Mouse (Mus musculus): ENCODE measurements around the gene B430306N03Rik. TPM values are rescaled to one million over a fixed set of nuclear protein-coding genes. Genes with fewer than 3 reads are reported as not detected.

The B430306N03Rik gene
- total RNA-seq (2023) = 4.7 TPM

GRCm38 (mm10) chr17:48315905-48316579, at the start of gene B430306N03Rik:
Gene B430306N03Rik (plus strand): TSS chr17:48316141.

GRCm38 (mm10) chr17:48299203-48299602, 16.7 kb upstream of the B430306N03Rik start, which contains the start of gene Treml2:
Gene Treml2 (plus strand): TSS chr17:48299498.

GRCm38 (mm10) chr17:48346231-48346630, 30.3 kb downstream of the B430306N03Rik start, which contains the start of gene Trem2:
Gene Trem2 (plus strand): TSS chr17:48346401.

GRCm38 (mm10) chr17:48359616-48360015, 43.7 kb downstream of the B430306N03Rik start, which contains the start of gene Treml1:
Gene Treml1 (plus strand): TSS chr17:48359916.

Other genes with a start within 250 kb of the B430306N03Rik start
- gene 1700067P10Rik, start 226.8 kb upstream of the B430306N03Rik start, total RNA-seq (2023) = not detected
- not detected for gene 9830107B12Rik, start 169.9 kb upstream of the B430306N03Rik start, total RNA-seq (2023)
- 0.73 TPM for gene A530064D06Rik, start 148.9 kb upstream of the B430306N03Rik start, total RNA-seq (2023)
- 1.5 TPM for gene Trem1, start 83.4 kb upstream of the B430306N03Rik start, total RNA-seq (2023)
- gene Trem3, start 68.4 kb upstream of the B430306N03Rik start, total RNA-seq (2023) = not detected
- gene Treml4, start 51.8 kb upstream of the B430306N03Rik start, total RNA-seq (2023) = 4.2 TPM
- 87.7 TPM for gene Treml2, start 16.6 kb upstream of the B430306N03Rik start, total RNA-seq (2023)
- 0.56 TPM for gene Trem2, start 30.3 kb downstream of the B430306N03Rik start, total RNA-seq (2023)
- gene Treml1, start 43.8 kb downstream of the B430306N03Rik start, total RNA-seq (2023) = 1.2 TPM
- 70.0 TPM for gene Nfya, start 93.8 kb downstream of the B430306N03Rik start, total RNA-seq (2023)
- 23.9 TPM for gene Oard1, start 93.9 kb downstream of the B430306N03Rik start, total RNA-seq (2023)
- 0.53 TPM for gene Apobec2, start 116.8 kb downstream of the B430306N03Rik start, total RNA-seq (2023)
- 1.4 TPM for gene Tspo2, start 135.4 kb downstream of the B430306N03Rik start, total RNA-seq (2023)
- 12.7 TPM for gene Unc5cl, start 138.8 kb downstream of the B430306N03Rik start, total RNA-seq (2023)

Measured in CD4-positive naive resting alpha-beta T cell, adult 76 days (primary cell).